Mouse (Mus musculus): ENCODE results near the gene Tmem178b. TPM values are rescaled to one million over a fixed set of nuclear protein-coding genes. Genes with fewer than 3 reads are reported as not detected.

The Tmem178b gene
- polyA plus RNA-seq, 1 experiment = 0.62 TPM

GRCm38 (mm10) chr6:40015711-40016460 lies 142.8 kb downstream of the Tmem178b start:
- DNase-seq (ENCODE audit: low read depth) = no peak

- DNase-seq (ENCODE audit: low read depth) = no peak
Observed at GRCm38 (mm10) chr6:40019396-40019795, 146.3 kb downstream of the Tmem178b start.

GRCm38 (mm10) chr6:40023592-40024335 lies 150.7 kb downstream of the Tmem178b start:
- no peak for DNase-seq (ENCODE audit: low read depth)

- no peak for DNase-seq (ENCODE audit: low read depth)
Observed at GRCm38 (mm10) chr6:40024336-40024934, 151.4 kb downstream of the Tmem178b start.

- DNase-seq (ENCODE audit: low read depth) = no peak
Observed at GRCm38 (mm10) chr6:40032901-40033300, 159.8 kb downstream of the Tmem178b start.

GRCm38 (mm10) chr6:40033935-40034334 lies 160.9 kb downstream of the Tmem178b start:
- DNase-seq (ENCODE audit: low read depth) = no peak

GRCm38 (mm10) chr6:40048969-40049908 lies 176.2 kb downstream of the Tmem178b start:
- DNase-seq (ENCODE audit: low read depth) = no peak

- no peak for DNase-seq (ENCODE audit: low read depth)
Observed at GRCm38 (mm10) chr6:40049909-40050484, 176.9 kb downstream of the Tmem178b start.

GRCm38 (mm10) chr6:40051698-40052097 lies 178.6 kb downstream of the Tmem178b start:
- no peak for DNase-seq (ENCODE audit: low read depth)

GRCm38 (mm10) chr6:40052593-40052992 lies 179.5 kb downstream of the Tmem178b start:
- DNase-seq (ENCODE audit: low read depth) = no peak

- DNase-seq (ENCODE audit: low read depth) = no peak
Observed at GRCm38 (mm10) chr6:40059466-40059865, 186.4 kb downstream of the Tmem178b start.

GRCm38 (mm10) chr6:40061327-40062189 lies 188.5 kb downstream of the Tmem178b start:
- no peak for DNase-seq (ENCODE audit: low read depth)

- no peak for DNase-seq (ENCODE audit: low read depth)
Observed at GRCm38 (mm10) chr6:40062190-40062501, 189.1 kb downstream of the Tmem178b start.

GRCm38 (mm10) chr6:40063438-40063837 lies 190.4 kb downstream of the Tmem178b start:
- no peak for DNase-seq (ENCODE audit: low read depth)

- DNase-seq (ENCODE audit: low read depth) = no peak
Observed at GRCm38 (mm10) chr6:40063899-40064298, 190.8 kb downstream of the Tmem178b start.

- DNase-seq (ENCODE audit: low read depth) = no peak
Observed at GRCm38 (mm10) chr6:40064342-40064741, 191.3 kb downstream of the Tmem178b start.

- DNase-seq (ENCODE audit: low read depth) = no peak
Observed at GRCm38 (mm10) chr6:40068467-40068866, 195.4 kb downstream of the Tmem178b start.

- DNase-seq (ENCODE audit: low read depth) = no peak
Observed at GRCm38 (mm10) chr6:40071007-40071406, 197.9 kb downstream of the Tmem178b start.

- no peak for DNase-seq (ENCODE audit: low read depth)
Observed at GRCm38 (mm10) chr6:40076089-40076488, 203.0 kb downstream of the Tmem178b start.

GRCm38 (mm10) chr6:40076670-40077313 lies 203.7 kb downstream of the Tmem178b start:
- DNase-seq (ENCODE audit: low read depth) = no peak

Measured in gonadal fat pad, adult 2 months (tissue).